Mouse (Mus musculus) heart, embryonic 15.5 days (tissue): Measurements from ENCODE around the gene Herc4. TPM values are rescaled to one million over a fixed set of nuclear protein-coding genes. Genes with fewer than 3 reads are reported as not detected.
"Not testable (repeated sequence)": the region's sequence is repeated elsewhere in the genome, so short reads cannot be mapped to it uniquely, and the experiment has no call there.

ENCODE experiments used
- ATAC-seq: fragments of 200-750 bp; cut with Nextera tagmentation; replicated peaks from 2 replicates; pipeline ENCODE4 v1.8.0; 2017; ENCODE audit warnings: low read depth, moderate TSS enrichment; ENCODE audit not compliant: insufficient number of reproducible peaks, insufficient read depth, low FRiP score
- H3K27ac ChIP-seq: fragments of 300-500 bp; sonication (generic); 2 replicates; pipeline ENCODE4 v1.5.1; 2015; ENCODE audit warnings: mild to moderate bottlenecking, inconsistent platforms
- H3K27me3 ChIP-seq: fragments of 300-500 bp; sonication (generic); 2 replicates; pipeline ENCODE4 v1.6.1; 2015; ENCODE audit warnings: inconsistent platforms
- H3K36me3 ChIP-seq: fragments of 300-500 bp; sonication (generic); 2 replicates; pipeline ENCODE4 v1.6.1; 2015; ENCODE audit warnings: mild to moderate bottlenecking, inconsistent platforms
- H3K4me1 ChIP-seq: fragments of 300-500 bp; sonication (generic); replicated peaks from 2 replicates; pipeline ENCODE4 v1.6.1; 2015; ENCODE audit warnings: inconsistent platforms
- H3K4me2 ChIP-seq: fragments of 300-500 bp; sonication (generic); 2 replicates; pipeline ENCODE4 v1.6.1; 2015; ENCODE audit warnings: inconsistent platforms, mild to moderate bottlenecking, moderate library complexity
- H3K4me3 ChIP-seq: fragments of 300-500 bp; sonication (generic); 2 replicates; pipeline ENCODE4 v1.5.1; 2015; ENCODE audit warnings: mild to moderate bottlenecking, inconsistent platforms
- H3K9ac ChIP-seq: fragments of 300-500 bp; sonication (generic); 2 replicates; pipeline ENCODE4 v1.6.1; 2015; ENCODE audit warnings: mild to moderate bottlenecking, inconsistent platforms
- H3K9me3 ChIP-seq: fragments of 300-500 bp; sonication (generic); replicated peaks from 2 replicates; pipeline ENCODE4 v1.6.1; 2016; ENCODE audit warnings: inconsistent platforms
- whole genome bisulfite sequencing: fragments of 180-500 bp; shearing (Covaris S2); methylation state at CpG from one replicate; pipeline ENCODE4 v1.1.7; 2015; ENCODE audit warnings: mixed read lengths; 5-methylcytosine and 5-hydroxymethylcytosine counted together
- polyA plus RNA-seq: library from polyadenylated mRNA; unstranded; fragments of >200 nt; fragmentation: Nextera tagmentation; extraction: Ambion mirVana; gene quantifications from 2 replicates; pipeline ENCODE4 v1.2.1, GENCODE M21; 2015

Herc4 gene
- polyA plus RNA-seq, 1 experiment from 2014 or later, result 30.3 TPM

GRCm38 (mm10) chr10:63327091-63327490, 83.5 kb downstream of the Herc4 start:
- 56% methylated on average over 1 of the region's 1 CpGs for WGBS
- Histone ChIP-seq H3K9ac (no peak overlapping the region), H3K9me3 (no peaks in the 10 kb centered on the region), H3K36me3 (peaks cover 59% of the 10 kb centered on the region), H3K4me1 (peaks cover 2% of the 10 kb centered on the region; the same call in 1 of the 2 replicates), H3K4me3 (no peak overlapping the region), H3K27ac (no peak overlapping the region), H3K4me2 (no peak overlapping the region), H3K27me3 (no peaks in the 10 kb centered on the region)
- no peak for ATAC-seq

DNA sequence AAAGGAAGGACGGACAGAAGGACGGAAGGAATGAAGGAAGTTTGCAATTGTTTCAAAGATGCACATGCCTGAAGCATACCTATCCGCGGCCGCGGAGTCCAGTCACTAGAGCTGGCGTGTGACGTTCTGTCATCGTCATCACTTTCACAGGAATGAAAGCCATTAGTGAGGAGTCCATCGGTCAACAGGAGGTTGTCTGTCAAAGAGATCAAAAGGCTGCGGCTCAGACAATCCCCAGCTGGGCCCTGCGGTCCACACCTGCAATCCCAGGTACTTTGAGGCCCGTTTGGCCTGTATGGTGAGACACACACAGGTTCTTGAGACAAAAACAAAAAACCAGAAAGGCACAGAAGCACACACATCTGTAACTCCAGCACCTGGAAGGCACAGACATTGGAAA, 93.3 kb downstream of the Herc4 start:
- 55% methylated on average over 13 of the region's 13 CpGs for WGBS
- Histone ChIP-seq H3K4me3 (peak overlapping the region; percentile 92), H3K9ac (no peak overlapping the region), H3K27ac (no peak overlapping the region), H3K9me3 (no peaks in the 10 kb centered on the region), H3K27me3 (no peaks in the 10 kb centered on the region), H3K4me2 (peak overlapping the region; percentile 78), H3K36me3 (peaks cover 14% of the 10 kb centered on the region; the same call in 1 of the 2 replicates), H3K4me1 (peaks cover 14% of the 10 kb centered on the region)
- ATAC-seq, result no peak

GRCm38 (mm10) chr10:63337326-63337725, 93.7 kb downstream of the Herc4 start:
- WGBS, result 30% methylated on average over 5 of the region's 5 CpGs
- H3K4me3 ChIP-seq, result peak overlapping the region; percentile 92
- peak overlapping the region; percentile 97 for H3K9ac ChIP-seq
- no peak overlapping the region for H3K27ac ChIP-seq
- peaks cover 12% of the 10 kb centered on the region; the same call in 1 of the 2 replicates for H3K36me3 ChIP-seq
- no peak for ATAC-seq
- H3K9me3 ChIP-seq, result no peaks in the 10 kb centered on the region
- H3K27me3 ChIP-seq, result no peaks in the 10 kb centered on the region
- H3K4me1 ChIP-seq, result peaks cover 14% of the 10 kb centered on the region
- H3K4me2 ChIP-seq, result peak overlapping the region; percentile 78

DNA sequence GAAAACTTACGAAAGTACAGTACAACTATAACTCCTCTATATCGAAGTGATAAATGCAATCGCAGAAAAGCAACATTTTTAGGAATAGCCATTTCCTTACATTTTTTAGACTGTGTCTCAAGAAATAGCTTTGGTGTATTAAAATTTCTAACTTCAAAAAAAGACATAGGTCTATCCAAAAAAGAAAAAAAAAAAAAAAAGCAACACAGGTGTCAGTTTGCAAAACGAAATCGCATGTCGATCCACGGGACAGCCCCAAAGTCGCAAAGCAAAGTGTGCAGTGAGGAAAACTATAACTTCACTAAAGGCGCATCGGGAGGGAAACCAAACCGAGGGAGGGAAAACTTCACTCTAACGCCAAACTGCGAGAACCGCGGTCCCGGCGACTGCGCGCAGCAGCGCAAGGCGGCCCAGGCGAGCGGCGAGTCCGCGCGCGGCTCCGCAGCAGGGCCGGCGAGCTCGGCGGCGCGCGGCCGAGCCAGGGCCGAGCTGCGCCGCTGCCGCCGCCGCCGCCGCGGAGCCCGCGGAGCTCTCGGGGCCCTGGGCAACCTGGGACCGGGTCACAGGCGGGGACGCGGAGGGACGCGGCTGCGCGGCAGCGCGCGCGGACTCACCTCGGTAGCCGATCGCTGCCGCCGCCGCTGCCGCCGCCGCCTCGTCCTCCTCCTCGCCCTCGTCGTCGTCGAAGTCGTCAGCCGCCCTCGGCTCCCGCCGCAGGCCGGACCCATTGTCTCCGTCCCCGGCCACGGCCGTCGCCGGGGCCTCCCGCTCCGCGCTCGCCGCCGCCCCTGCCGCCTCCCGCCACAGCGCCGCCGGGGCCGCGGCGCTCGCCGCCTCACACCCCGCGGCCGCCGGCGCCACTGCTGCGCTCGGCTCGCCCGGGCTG, 94.6 kb downstream of the Herc4 start:
- Histone ChIP-seq H3K9me3 (no peaks in the 10 kb centered on the region), H3K4me1 (peaks cover 14% of the 10 kb centered on the region), H3K4me2 (peak overlapping the region; percentile 78), H3K4me3 (peak overlapping the region; percentile 92), H3K9ac (peak overlapping the region; percentile 97), H3K27me3 (no peaks in the 10 kb centered on the region), H3K27ac (peak overlapping the region; percentile 95), H3K36me3 (0 out of 2 replicates have a peak, but pooled peaks cover 9% of the 10 kb centered on the region)
- WGBS, result under 1% methylated on average over 96 of the region's 113 CpGs
- peak; percentile 76 for ATAC-seq

GRCm38 (mm10) chr10:63338914-63339643, 95.5 kb downstream of the Herc4 start:
- peak; percentile 97 for ATAC-seq
- peaks cover 14% of the 10 kb centered on the region for H3K4me1 ChIP-seq
- H3K9me3 ChIP-seq, result no peaks in the 10 kb centered on the region
- H3K4me2 ChIP-seq, result peak overlapping the region; percentile 78
- under 1% methylated on average over 48 of the region's 74 CpGs for WGBS
- peak overlapping the region; percentile 97 for H3K9ac ChIP-seq
- H3K27me3 ChIP-seq, result no peaks in the 10 kb centered on the region
- H3K4me3 ChIP-seq, result peak overlapping the region; percentile 92
- H3K36me3 ChIP-seq, result 0 out of 2 replicates have a peak, but pooled peaks cover 3% of the 10 kb centered on the region
- peak overlapping the region; percentile 95 for H3K27ac ChIP-seq

- H3K36me3 ChIP-seq, result no peaks in the 10 kb centered on the region
- no peak overlapping the region for H3K4me2 ChIP-seq
- no peak overlapping the region for H3K9ac ChIP-seq
- no peak for ATAC-seq
- WGBS, result 84% methylated on average over 2 of the region's 2 CpGs
- no peaks in the 10 kb centered on the region for H3K9me3 ChIP-seq
- peaks cover 14% of the 10 kb centered on the region for H3K4me1 ChIP-seq
- H3K27me3 ChIP-seq, result no peaks in the 10 kb centered on the region
- no peak overlapping the region for H3K4me3 ChIP-seq
- H3K27ac ChIP-seq, result no peak overlapping the region
Observed at GRCm38 (mm10) chr10:63341351-63341750, 97.7 kb downstream of the Herc4 start.

DNA sequence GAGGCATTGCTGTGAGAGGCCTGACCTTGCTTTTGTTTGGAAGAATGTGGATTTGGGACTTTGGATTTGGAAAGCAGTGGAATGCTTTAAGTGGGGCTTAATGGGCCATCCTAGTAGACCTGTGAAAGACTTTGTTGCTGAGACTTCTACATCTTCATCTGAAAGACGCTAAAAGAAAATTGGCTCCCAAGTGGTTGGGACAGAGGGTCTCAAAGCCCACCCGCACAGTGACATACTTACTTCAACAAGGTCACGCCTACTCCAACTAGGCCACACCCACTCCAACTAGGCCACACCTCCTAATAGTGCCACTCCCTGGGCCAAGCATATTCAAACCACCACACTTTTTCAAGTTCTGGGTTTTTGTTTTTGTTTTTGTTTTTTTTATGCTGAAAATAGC, 101.1 kb downstream of the Herc4 start:
- Histone ChIP-seq H3K4me1 (no peaks in the 10 kb centered on the region), H3K27me3 (no peaks in the 10 kb centered on the region), H3K27ac (no peak overlapping the region), H3K36me3 (no peaks in the 10 kb centered on the region), H3K9ac (no peak overlapping the region), H3K4me3 (no peak overlapping the region), H3K4me2 (no peak overlapping the region), H3K9me3 (no peaks in the 10 kb centered on the region)
- no peak for ATAC-seq
- WGBS, result 79% methylated on average over 3 of the region's 3 CpGs

- H3K9me3 ChIP-seq, result no peaks in the 10 kb centered on the region
- 72% methylated on average over 3 of the region's 3 CpGs for WGBS
- no peak overlapping the region for H3K27ac ChIP-seq
- no peak overlapping the region for H3K4me3 ChIP-seq
- H3K27me3 ChIP-seq, result no peaks in the 10 kb centered on the region; the same call in 1 of the 2 replicates
- no peak overlapping the region for H3K4me2 ChIP-seq
- no peak overlapping the region for H3K9ac ChIP-seq
- H3K4me1 ChIP-seq, result no peaks in the 10 kb centered on the region
- no peak for ATAC-seq
- H3K36me3 ChIP-seq, result no peaks in the 10 kb centered on the region
Observed at GRCm38 (mm10) chr10:63348291-63348690, 104.7 kb downstream of the Herc4 start.

DNA sequence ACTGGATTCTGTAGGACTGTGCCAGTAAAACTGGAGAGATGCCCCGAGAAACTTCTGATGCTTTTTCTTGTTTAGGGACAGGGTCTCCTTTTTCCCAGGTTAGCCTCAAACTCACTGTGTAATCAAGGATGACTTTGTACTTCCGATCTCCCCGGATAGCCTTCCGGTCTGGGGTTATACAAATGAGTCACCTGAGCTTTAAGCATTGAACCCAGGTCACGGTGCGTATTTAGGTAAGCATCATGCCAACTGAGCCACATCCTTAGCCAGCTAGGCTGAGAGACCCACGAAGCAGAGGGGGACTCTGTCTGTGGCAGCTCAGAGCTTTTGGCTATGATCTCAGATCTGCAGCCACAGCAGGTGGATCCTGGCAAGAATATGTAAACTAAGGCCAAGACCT, 107.1 kb downstream of the Herc4 start:
- 92% methylated on average over 7 of the region's 7 CpGs for WGBS
- Histone ChIP-seq H3K4me3 (no peak overlapping the region), H3K27ac (no peak overlapping the region), H3K27me3 (no peaks in the 10 kb centered on the region; the same call in 1 of the 2 replicates), H3K36me3 (no peaks in the 10 kb centered on the region), H3K9me3 (no peaks in the 10 kb centered on the region), H3K9ac (no peak overlapping the region), H3K4me1 (no peaks in the 10 kb centered on the region), H3K4me2 (no peak overlapping the region)
- ATAC-seq, result no peak

- not testable (repeated sequence) for H3K36me3 ChIP-seq, H3K9ac ChIP-seq, H3K4me2 ChIP-seq, H3K27ac ChIP-seq, ATAC-seq, H3K9me3 ChIP-seq, H3K27me3 ChIP-seq, H3K4me1 ChIP-seq, H3K4me3 ChIP-seq
- WGBS, result 84% methylated on average over 7 of the region's 7 CpGs
Observed at GRCm38 (mm10) chr10:63351099-63351498, 107.5 kb downstream of the Herc4 start.

DNA sequence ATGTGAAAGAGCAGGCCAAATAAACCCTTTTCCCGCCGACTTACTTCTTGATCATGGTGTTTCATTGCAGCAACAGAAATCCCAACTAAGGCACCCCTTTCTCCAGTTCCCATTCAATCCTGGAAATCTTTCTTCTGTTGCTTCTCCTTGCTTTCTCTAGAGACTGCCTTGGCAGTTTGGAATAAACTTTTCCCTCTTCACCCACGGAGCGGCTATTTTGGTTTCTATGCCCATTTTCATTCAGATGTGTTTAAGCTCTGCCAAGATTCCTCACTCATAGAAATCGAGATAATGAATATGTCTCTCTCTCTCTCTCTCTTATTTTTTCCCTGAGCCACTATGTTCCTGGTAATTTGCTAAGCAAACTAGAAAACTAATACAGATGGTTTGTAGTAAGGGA, 108.5 kb downstream of the Herc4 start:
- no peak for ATAC-seq
- Histone ChIP-seq H3K9ac (no peak overlapping the region), H3K27ac (no peak overlapping the region), H3K9me3 (no peaks in the 10 kb centered on the region), H3K4me3 (no peak overlapping the region), H3K27me3 (no peaks in the 10 kb centered on the region; the same call in 1 of the 2 replicates), H3K4me2 (no peak overlapping the region), H3K4me1 (no peaks in the 10 kb centered on the region), H3K36me3 (no peaks in the 10 kb centered on the region)
- 70% methylated on average over 5 of the region's 5 CpGs for WGBS
